Comparison of ENCODE assay signal across 8 mouse cellular contexts in the genomic region with DNA sequence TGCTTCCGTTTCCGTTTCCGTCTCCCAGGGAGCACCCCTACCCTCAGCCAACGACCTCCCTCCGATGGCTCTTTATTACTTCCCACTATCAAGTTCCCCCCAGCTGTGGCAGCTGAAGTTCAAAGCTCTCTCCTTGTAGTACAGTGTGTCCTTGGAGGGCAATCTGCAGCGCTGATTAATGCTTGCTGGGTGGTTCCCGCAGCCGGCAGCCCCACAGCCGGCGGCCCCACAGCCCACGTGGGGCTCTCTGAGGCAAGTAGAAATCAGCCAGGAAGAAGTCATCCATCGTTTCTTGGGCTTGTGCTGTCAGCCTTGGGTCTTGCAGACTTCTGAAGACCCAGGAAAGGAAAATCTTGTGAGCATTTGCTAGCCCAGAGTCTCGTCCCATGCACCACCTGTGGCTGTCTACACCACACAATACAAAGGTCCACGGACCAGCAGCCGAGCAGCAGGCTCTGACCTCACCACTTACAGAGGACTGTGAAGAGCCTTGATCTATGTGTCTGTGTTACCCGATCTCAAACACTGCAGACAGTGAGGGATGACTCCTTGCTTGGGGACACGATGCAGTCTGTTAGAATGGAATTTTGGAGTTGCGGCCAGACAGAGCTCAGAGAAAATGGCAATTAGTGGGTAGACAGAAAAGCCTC.
DNase-seq lines count a peak whose midpoint lies in the region; ATAC-seq and TF ChIP-seq lines count a peak whose summit lies in the region.

No protein-coding gene starts in this region.

- ATAC-seq in granulocyte monocyte progenitor cell, adult 5-6 weeks (replicated peaks; ENCODE audit: poor library complexity, severe bottlenecking): peak; percentile 54
- ATAC-seq in intestine, embryonic 16.5 days: peak; percentile 90
- peak; percentile 29; the same call in 1 of the 2 replicates for ATAC-seq in lung, embryonic 15.5 days (ENCODE audit: borderline replicate concordance, extremely low read depth, low FRiP score, low TSS enrichment)

- TF ChIP-seq POLR2A in small intestine, adult 2 months (IDR thresholded peaks at IDR 0.05; ENCODE audit: low read depth, low read length): no peak

- H3K9ac ChIP-seq in intestine, embryonic 16.5 days (ENCODE audit: low read depth, low read length): peak overlapping the region; percentile 41
- H3K9ac ChIP-seq in lung, embryonic 15.5 days: no peak overlapping the region

- 10% methylated on average over 18 of the region's 18 CpGs for WGBS in intestine, embryonic 16.5 days
- 14% methylated on average over 18 of the region's 18 CpGs for WGBS in lung, embryonic 15.5 days
- 11% methylated on average over 18 of the region's 18 CpGs for WGBS in small intestine, adult 2 months

- no peaks in the 10 kb centered on the region for H3K27me3 ChIP-seq in intestine, embryonic 16.5 days (replicated peaks; ENCODE audit: control insufficient read depth, insufficient read depth, low read length)
- no peaks in the 10 kb centered on the region for H3K27me3 ChIP-seq in lung, embryonic 15.5 days
- no peaks in the 10 kb centered on the region for H3K27me3 ChIP-seq in small intestine, adult 2 months (ENCODE audit: control insufficient read depth, insufficient read depth, low read length)

- H3K9me3 ChIP-seq in intestine, embryonic 16.5 days (ENCODE audit: control insufficient read depth, low read length): no peaks in the 10 kb centered on the region
- no peaks in the 10 kb centered on the region for H3K9me3 ChIP-seq in lung, embryonic 15.5 days

- peaks cover 23% of the 10 kb centered on the region for H3K4me1 ChIP-seq in intestine, embryonic 16.5 days (ENCODE audit: control insufficient read depth, insufficient read depth, low read length)
- H3K4me1 ChIP-seq in lung, embryonic 15.5 days: peaks cover 37% of the 10 kb centered on the region
- peaks cover 16% of the 10 kb centered on the region for H3K4me1 ChIP-seq in small intestine, adult 2 months (ENCODE audit: control insufficient read depth, insufficient read depth, insufficient read length, low read length)

- peak overlapping the region; percentile 32 for H3K4me2 ChIP-seq in intestine, embryonic 16.5 days (ENCODE audit: low read depth, low read length)
- H3K4me2 ChIP-seq in lung, embryonic 15.5 days: peak overlapping the region; percentile 14

- TF ChIP-seq CTCF in small intestine, adult 2 months (IDR thresholded peaks at IDR 0.05; ENCODE audit: extremely low read depth, insufficient read length, insufficient replicate concordance, low read depth, low read length): no peak

- no peak overlapping the region for H3K4me3 ChIP-seq in intestine, embryonic 16.5 days (ENCODE audit: low read length)
- H3K4me3 ChIP-seq in lung, embryonic 15.5 days: no peak overlapping the region
- H3K4me3 ChIP-seq in small intestine, adult 2 months (ENCODE audit: low read depth, low read length): no peak overlapping the region

- peak; percentile 22 to 24 for DNase-seq in spleen, postnatal 36 days (ENCODE audit: low spot score in 2 of 2)
- DNase-seq in spleen, postnatal 4 days (ENCODE audit: low spot score in 2 of 2): no peak
- DNase-seq in layer of hippocampus, postnatal 25 days (ENCODE audit: extremely low spot score in 1 of 2, low spot score in 1 of 2): no peak
- no peak for DNase-seq in spleen, adult 12 weeks (ENCODE audit: low spot score)

- H3K36me3 ChIP-seq in intestine, embryonic 16.5 days (ENCODE audit: control insufficient read depth, insufficient read depth, low read length): no peaks in the 10 kb centered on the region
- H3K36me3 ChIP-seq in lung, embryonic 15.5 days: no peaks in the 10 kb centered on the region
- H3K36me3 ChIP-seq in small intestine, adult 2 months (ENCODE audit: control insufficient read depth, insufficient read depth, low read length): no peaks in the 10 kb centered on the region

- H3K27ac ChIP-seq in intestine, embryonic 16.5 days (ENCODE audit: low read length): peak overlapping the region; percentile 95
- peak overlapping the region; percentile 75 for H3K27ac ChIP-seq in lung, embryonic 15.5 days
- H3K27ac ChIP-seq in small intestine, adult 2 months (ENCODE audit: insufficient read depth, low read depth, low read length): peak overlapping the region; percentile 52

Comparison
In these comparisons a context has a peak if more than half of its experiments do, and no peak if none do; other contexts are left out.
1. DNase-seq: peak in spleen, postnatal 36 days (2 of 2); none in spleen, postnatal 4 days (0 of 2), layer of hippocampus, postnatal 25 days (0 of 2) and spleen, adult 12 weeks (single experiment).
2. ATAC-seq: peak in every context shown above with its lines; median percentile 90 in intestine, embryonic 16.5 days; 54 in granulocyte monocyte progenitor cell, adult 5-6 weeks; 29 in lung, embryonic 15.5 days.
3. Peak in every context shown above with its lines, with median percentiles within 50 percentile points of each other: H3K27ac ChIP-seq.